In the genomic region with DNA sequence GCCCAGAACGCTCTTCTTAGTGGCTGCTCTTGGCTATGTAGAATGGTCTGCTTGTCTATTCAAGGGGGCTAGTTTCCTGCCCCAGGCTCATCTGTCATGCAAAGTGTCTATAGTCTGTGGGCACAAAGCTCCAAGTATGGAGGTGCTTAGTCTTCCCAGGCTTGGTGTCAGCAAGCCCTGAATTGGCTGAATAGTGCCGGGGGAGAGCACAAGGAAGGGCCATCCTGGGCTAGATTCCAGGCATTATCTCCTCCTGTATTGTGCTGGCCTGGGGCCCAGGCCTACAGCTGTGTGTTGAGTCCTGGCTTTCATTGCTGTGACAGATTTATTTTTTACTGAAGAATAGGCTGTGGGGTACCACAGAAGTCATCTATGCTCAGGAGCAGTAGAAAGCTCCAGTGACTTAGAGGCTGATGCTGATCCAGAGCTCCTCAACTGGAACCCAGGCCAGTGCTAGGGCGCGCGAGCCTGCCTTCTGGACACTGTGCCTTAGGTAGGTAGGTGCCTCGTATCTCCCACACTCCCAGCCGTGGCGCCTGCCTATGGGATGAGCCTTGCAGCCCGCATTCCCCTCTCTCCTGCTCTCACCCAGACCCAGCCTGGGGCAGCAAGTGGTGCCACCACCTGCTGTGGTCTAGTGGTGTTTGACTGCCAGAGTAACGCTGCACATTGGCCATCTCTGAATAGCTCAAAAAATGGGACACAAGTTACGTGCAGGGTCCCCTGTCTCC, we compare ENCODE assay signal across 10 mouse cellular contexts. TPM values are rescaled to one million over a fixed set of nuclear protein-coding genes. Genes with fewer than 3 reads are reported as not detected.
DNase-seq lines count a peak whose midpoint lies in the region; ATAC-seq lines count a peak whose summit lies in the region.
"Had no signal": no experiment of that assay in that cellular context is flagged by ENCODE, and none has a peak within 500 bp of the region (broad histone marks: within the 10 kb centered on the region; RNA-seq: fewer than 3 reads in every experiment).

No protein-coding gene starts in this region.

- no peaks in the 10 kb centered on the region for H3K27me3 ChIP-seq in kidney, embryonic 15.5 days
- H3K27me3 ChIP-seq: liver, embryonic 15.5 days; Patski had no signal

- no peak overlapping the region for H3K9ac ChIP-seq in kidney, embryonic 15.5 days
- H3K9ac ChIP-seq: liver, embryonic 15.5 days had no signal

- H3K36me3 ChIP-seq in kidney, embryonic 15.5 days, result peaks cover 18% of the 10 kb centered on the region

- no peak overlapping the region for H3K27ac ChIP-seq in kidney, embryonic 15.5 days
- H3K27ac ChIP-seq: liver, embryonic 15.5 days had no signal

- 0 out of 2 replicates have a peak, but pooled peaks cover 2% of the 10 kb centered on the region for H3K4me1 ChIP-seq in kidney, embryonic 15.5 days

- WGBS in kidney, embryonic 15.5 days, result 78% methylated on average over 11 of the region's 11 CpGs

- no peak overlapping the region for H3K4me3 ChIP-seq in kidney, embryonic 15.5 days (replicated peaks)
- H3K4me3 ChIP-seq: liver, embryonic 15.5 days had no signal

- no peak overlapping the region for H3K4me2 ChIP-seq in kidney, embryonic 15.5 days
- H3K4me2 ChIP-seq: liver, embryonic 15.5 days had no signal

- H3K9me3 ChIP-seq in kidney, embryonic 15.5 days (replicated peaks), result no peaks in the 10 kb centered on the region
- H3K9me3 ChIP-seq: liver, embryonic 15.5 days had no signal

- ATAC-seq in kidney, embryonic 15.5 days (replicated peaks; ENCODE audit: low FRiP score), result no peak
- ATAC-seq: Patski had no signal

- DNase-seq in kidney, postnatal 14 days, result peak; percentile 14
- no peak for DNase-seq in kidney, adult 18-20 months
- DNase-seq in NIH3T3 (ENCODE audit: low read depth), result peak; percentile 80
- DNase-seq in cerebellum, postnatal 36 days, result peak; percentile 42 to 52
- peak; percentile 84 for DNase-seq in layer of hippocampus, adult 9-11 months
- DNase-seq in spleen, adult 18-20 months, result no peak
- no peak for DNase-seq in spleen, postnatal 4 days (ENCODE audit: low spot score in 2 of 2)

RNA-seq across cellular contexts. Expression of gene Gpt2, which starts 8.7 kb away (rescaled TPM):
- 21.4 and 21.5 TPM in 2 replicates for polyA plus RNA-seq in kidney, embryonic 15.5 days (2015; fragmentation: Nextera tagmentation; extraction: Ambion mirVana)

RNA-seq across cellular contexts. Expression of gene Dnaja2, which starts 54.0 kb away (rescaled TPM):
- polyA plus RNA-seq in kidney, embryonic 15.5 days (2015; fragmentation: Nextera tagmentation; extraction: Ambion mirVana), result 166 and 169 TPM in 2 replicates

Comparison
In these comparisons a context has a peak if more than half of its experiments do, and no peak if none do; other contexts are left out.
1. DNase-seq: peak in kidney, postnatal 14 days (single experiment), NIH3T3 (single experiment), cerebellum, postnatal 36 days (2 of 2) and layer of hippocampus, adult 9-11 months (single experiment); none in kidney, adult 18-20 months (single experiment), spleen, adult 18-20 months (0 of 2) and spleen, postnatal 4 days (0 of 2).